Mouse (Mus musculus) c-Kit-positive CD71-negative TER-119-negative erythroid progenitor cells, embryonic 14.5 days (primary cell): ENCODE data around the gene Cyp4f14.

ENCODE experiments used
- DNase-seq: peaks from one replicate; pipeline ENCODE4 v3.0.0-alpha.2; 2013; ENCODE audit warnings: low read depth

Gene Cyp4f14

DNA sequence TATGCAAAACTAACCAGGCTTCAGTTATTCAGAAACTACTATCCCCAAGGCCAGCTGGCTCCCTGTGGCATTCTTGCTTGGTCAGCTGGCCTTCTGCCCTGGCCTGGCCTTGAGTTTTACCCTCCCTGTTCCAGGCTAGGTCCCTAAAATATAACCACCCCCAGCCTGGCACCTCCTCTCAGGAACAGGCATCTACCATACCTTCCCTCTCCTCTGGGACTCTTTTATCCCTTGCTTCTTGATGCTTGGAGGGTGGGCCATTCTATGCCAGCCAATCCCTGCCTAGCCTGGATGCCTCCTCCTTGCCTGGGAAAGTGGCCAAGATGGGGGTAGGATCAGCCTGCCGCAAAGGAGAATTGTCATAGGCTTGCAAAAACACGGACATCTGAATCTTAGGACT, at the start of gene Cyp4f14:
Cyp4f14 (minus strand) TSS at position 212 of the 400 bp plus-strand sequence.
- DNase-seq, result no peak

DNA sequence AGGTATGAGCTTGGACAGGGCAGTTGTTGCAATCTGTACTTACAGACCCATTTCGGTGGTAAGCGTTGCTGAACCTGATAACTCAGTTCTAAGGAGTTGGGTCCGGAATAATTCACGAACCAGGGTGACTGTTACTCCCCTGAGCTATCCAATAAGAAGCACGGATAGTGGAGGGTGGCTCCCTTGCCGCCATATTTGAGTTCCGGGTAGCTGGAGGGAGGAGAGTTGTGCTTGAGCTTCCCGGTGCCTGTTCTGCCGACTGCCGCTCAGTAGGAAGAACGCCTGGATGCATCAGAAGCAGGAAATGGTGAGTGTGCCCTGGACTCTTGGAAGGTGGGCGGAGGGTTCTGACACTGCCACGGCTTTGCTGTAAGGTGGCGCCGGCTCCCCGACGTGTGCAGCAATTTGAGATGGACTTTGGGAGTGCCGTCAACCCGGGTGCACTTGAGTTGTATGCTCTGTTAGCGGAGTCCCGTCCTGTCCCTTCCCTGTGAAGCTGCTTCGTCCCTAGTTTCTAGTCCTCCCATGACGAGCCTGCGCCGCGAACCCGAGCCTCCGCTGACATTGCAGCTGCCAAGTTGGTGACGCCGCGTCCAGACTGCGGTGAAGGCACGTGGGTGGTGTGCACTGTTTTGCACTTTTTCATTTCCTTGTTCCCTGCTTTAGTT, 48.6 kb upstream of the Cyp4f14 start, which contains the start of gene Zfp472:
Zfp472 (plus strand) TSS at position 192 of the 668 bp plus-strand sequence.
- peak; percentile 85 for DNase-seq

DNA sequence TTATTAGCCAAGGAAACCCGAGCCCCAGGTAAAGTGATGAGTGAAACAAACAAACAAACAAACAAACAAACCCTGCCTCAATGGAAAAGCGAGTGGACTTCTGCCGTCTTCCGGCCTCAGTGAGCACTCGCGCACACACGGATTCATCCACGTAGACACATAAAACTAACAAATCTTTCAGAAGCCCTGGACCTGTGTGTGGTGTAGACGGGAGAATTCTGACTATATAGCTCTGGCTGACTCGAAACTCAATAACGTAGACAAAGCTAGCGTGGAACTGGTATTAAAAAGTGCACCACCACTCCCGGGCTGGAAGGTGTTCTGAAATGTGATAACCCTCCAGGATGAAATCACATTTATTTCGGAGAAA, 48.1 kb upstream of the Cyp4f14 start:
- DNase-seq, result no peak

DNA sequence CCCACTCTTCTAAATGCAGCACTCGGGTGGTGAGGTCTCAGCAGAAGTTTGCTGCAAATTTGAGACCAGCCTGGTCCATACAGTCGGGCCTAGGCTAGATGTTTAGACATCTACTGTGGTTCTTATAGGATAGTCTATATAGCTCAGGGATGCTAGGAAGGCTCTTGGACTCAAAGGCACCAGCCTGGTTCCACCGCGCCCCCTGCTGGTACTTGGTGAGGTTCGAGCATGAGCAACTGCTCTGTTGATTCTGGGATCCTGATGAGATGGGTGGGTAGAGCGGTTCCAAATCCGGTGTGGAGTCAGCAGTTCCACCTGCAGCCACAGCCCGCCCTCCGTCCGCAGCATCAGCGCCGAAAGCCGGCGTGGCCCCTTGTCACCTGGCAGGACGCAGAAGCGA, 34.3 kb upstream of the Cyp4f14 start:
- DNase-seq, result peak; percentile 56

DNA sequence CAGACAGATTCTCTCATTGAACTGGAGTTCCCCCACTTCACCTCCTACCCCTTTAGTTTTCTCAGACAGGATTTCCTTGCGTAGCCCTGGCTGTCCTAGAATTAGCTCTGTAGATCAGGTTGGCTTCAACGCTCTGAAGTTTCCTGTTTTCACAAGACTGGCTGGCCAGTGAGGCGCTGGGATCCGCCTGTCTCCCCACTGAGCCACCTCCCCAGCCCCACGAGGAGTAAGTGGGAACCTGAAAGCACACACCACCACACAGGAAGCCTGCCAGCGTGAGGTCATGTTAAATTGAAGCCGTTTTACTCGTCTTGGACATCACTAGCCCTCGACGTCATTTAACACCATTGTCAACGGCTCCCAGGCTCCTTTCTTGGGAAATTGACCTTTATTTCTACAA, 33.9 kb upstream of the Cyp4f14 start:
- DNase-seq, result no peak

DNA sequence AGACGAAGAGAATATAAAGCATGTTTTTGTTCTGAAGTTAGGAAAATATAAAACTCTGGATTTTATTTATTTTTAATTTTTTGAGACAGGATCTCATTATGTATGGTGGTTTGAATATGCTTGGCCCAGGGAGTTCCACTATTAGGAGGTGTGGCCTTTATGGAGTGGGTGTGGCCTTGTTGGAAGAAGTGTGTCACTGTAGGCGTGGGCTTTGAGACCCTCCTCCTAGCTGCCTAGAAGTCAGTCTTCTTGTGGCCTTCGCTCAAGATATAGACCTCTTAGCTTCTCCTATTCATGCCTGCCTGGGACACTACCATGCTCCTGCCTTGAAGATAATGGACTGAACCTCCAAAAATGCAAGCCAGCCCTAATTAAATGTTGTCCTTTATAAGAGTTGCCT, 33.0 kb upstream of the Cyp4f14 start:
- no peak for DNase-seq

DNA sequence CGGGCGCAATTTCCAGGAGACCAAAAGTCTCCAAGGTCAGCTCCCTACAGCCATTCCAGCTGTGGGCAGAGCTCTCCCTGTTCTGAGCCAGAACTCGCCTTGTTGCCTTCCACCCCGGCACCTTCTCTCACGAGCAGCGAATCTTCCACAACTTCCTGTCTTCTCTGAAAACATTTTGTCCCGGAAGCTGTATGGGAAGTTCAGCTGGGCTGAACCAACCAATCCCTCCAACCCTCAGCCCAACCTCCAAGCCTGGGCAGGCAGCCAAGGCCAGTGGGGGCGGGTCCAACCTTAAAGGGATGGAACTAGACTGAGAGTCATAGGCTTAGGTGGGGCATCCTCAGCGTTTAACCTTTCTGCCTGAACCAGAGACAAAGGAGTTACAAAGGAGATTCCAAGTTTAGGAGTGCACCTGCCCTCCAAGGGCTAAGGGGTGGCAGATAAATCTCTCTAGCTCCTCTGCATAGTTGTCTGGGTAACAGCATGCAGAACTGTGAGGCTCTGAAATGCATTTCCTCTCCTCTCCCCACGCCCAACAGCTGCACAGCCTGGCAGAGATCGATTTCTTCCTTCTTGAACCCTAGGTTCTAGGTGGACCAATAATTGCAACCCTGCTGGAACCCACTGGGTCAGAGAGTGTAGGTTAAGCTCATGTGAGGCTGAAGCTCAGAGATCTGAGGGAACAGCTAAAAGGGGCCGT, 30.2 kb upstream of the Cyp4f14 start, which contains the start of gene Cyp4f13:
Cyp4f13 (minus strand) TSS at position 188 of the 700 bp plus-strand sequence.
- DNase-seq, result peak; percentile 82

DNA sequence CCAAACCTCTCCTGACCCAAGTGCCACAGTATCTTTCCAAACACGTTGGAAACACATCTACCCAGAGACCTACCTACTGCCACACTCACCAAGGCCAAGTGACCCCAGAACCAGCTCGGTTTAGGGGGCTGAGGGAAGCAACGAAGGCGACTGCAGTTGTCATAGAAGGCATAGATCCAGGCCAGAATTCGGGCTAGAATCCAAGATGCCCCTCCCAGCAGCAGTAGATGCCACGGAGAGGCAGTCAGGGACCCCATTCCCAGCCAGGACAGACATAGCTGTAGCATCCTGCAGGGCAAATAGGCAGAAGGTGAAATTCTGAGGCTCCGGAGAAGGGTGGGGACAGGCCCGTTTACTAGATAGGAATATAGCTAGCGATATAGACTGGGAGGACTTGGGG, 29.6 kb upstream of the Cyp4f14 start:
- no peak for DNase-seq

DNA sequence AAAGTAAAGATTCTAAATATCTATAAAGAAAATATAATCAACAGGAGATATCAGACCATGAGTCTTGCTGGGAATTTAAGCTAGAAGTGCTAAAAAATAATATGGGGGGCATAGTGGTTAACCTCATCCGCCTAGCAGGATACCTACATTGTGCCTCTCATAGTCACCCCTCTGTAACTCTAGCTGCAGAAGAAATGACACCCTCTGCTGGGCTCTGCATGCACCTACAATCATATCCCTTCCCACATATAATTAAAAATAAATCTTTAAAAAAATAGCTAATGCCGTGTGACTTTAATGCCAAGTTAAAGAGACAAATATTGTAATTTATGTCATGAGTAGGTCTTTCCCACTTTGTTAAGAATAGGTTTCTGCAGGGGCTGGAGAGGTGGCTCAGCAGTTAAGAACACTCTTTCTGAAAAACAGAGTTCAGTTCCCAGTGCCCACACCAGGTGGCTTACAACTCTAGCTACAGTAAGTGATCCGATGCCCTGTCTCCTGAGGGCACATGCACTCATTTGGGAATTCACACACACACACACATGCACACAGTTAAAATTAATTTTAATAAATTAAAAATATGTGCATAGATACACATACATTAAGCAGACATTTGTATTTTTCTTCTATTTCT, 27.4 kb upstream of the Cyp4f14 start:
- no peak for DNase-seq

DNA sequence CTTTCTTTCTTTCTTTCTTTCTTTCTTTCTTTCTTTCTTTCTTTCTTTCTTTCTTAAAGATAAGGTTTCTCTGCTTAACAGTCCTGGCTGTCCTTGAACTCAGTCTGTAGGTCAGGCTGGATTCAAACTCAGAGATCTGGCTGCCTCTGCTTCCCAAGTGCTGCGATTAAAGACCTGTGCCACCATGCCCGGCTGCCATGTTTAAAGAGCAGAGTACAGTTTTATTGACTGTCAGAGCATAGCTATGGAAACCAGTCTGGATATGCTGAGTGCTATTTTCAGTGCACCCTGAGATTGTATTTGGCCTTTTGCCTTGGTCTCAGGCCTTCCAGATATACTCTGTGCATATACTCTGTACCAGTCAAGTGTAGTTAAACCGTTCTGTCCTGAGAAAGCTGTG, 26.5 kb upstream of the Cyp4f14 start:
- DNase-seq, result no peak

DNA sequence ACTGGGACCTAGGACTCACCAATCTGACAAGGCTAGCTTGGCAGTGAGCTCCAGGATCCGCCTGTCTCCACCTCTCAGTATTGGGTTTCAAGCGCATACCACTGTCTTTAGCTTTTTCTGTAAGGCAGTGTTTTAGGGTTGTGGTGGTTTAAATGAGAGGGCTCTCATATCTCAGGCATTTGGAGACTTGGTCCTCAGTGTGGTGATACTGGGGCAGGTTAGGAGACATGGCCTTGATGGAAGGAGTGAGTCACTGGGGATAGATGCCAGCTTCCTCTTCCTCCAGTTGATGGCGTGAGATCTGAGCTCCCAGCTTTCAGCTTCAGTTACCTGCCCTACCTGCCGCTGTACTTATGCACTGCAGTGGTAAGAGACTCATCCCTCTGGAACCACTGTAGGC, 22.7 kb upstream of the Cyp4f14 start:
- DNase-seq, result no peak

DNA sequence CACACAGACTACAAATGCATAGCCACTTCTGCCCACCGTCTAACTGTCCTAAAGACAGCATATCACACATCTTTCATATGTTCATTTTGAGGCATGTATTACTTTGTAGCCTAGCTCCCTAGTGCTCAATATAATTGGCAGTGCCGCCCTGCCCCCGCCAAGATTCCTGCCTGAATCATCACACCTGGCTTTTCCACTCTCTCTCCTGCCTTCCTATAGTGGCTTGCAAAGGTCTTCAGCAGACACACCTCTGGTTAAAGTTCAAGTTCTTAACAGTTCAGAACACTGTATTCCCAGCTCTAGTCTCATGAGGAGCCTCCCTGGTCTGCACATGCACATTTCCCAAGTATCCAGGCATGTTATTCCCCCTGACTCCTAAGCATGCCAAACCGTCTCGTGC, 10.7 kb upstream of the Cyp4f14 start:
- no peak for DNase-seq

DNA sequence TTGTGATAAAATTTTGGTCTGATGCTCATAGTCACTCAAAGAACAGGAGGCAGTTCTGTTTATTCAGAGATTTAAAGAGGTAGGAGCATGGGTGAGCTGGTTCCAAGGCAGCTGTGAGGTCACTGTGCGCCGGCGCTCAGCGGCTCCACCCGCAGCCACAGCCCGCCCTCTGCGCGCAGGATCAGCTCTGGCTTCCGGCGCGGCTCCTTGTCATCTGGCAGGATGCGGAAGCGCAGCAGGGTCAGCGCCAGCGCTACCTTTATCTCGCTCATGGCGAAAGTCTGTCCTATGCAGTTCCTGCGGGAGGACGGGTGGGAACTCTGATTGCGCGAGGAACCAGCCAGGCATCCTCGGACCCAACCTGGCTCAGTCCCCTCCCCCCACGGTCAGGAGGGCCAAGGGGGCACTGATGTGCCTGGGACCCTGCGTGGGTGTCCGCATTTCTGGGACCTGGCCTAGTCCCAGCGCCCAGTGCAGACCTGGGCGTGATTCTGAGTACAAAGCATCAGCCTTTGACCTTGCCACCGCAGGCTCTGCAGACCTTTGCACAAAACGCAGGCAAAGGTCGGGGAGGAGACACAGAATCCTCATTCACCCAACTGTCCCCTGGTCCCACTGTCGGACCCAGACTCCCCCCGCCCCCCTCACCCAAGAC, 7.6 kb upstream of the Cyp4f14 start:
- peak; percentile 24 for DNase-seq

DNA sequence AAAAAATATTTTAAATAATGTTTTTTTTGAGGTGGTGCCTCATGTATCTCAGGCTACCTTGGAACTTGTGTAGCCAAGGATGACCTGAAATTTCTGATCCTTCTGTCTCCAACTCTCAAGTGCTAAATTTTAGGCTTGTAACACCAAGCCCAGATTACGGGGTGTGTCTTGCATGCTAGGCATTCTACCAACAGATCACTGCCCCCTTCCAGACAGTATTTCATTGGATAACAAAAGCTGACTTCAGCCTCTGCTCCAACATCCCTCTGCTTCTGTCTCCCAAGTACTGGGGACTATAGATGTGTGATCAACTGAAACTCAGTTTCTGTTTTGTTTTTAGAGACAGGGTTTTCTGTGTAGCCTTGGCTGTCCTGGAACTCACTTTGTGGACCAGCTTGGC, 6.5 kb upstream of the Cyp4f14 start:
- no peak for DNase-seq

DNA sequence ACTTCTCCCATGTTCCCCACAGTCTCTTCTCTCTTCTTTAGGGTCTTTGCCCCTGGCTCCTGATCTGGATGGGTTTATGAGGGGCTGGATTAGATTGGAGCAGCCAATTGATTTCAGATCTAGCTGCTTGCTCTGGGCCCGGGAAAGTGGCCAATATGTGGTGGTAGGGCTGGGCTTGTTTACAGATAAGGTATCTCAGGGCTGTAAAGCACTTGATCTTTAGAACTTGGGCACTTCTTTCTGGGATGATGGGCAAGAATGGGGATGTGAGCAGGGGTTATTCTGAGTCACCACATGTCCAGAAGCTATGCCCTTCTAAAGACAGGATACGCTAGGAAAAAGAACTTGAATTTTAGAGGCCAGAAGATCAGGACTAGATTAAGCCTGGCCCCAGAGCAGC, 2.0 kb upstream of the Cyp4f14 start:
- no peak for DNase-seq

DNA sequence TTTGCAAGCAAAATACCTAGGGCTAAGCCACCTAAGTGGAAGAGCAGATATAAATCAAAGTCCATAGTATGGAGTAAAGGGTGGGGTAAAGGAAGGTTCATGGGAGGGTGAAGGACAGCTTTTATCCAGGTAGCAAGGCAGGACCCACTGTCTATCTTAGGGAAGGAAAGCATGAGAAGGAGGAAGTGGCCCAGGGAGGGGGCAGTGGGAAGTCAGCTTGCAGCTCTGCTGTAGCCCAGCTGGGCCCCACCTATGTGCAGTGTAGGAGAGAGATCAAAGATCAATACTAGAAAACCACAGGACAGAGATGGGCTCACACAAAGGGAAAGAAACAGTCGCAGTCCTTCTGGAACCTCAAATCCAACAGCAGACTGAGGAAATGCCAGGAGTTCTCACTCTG, 1.1 kb downstream of the Cyp4f14 start:
- DNase-seq, result no peak

DNA sequence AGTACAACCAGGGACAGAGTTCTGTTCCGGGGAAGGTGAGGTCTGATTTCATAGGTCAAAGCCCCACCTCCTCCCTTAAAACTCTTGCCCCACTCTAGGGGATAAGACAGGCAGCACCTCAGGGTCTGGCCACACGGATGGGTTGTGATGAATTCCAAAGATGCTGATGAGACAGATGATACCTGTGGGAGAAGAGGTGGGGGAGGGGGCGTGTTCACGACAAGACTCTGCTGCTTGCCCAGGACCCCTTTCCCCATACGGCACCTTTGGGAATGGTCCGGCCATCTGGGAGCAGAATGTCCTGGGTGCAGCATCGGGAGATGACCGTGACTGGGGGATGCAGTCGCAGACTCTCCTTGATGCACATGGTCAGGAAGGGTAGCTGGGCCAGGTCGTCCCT, 11.0 kb downstream of the Cyp4f14 start:
- no peak for DNase-seq

DNA sequence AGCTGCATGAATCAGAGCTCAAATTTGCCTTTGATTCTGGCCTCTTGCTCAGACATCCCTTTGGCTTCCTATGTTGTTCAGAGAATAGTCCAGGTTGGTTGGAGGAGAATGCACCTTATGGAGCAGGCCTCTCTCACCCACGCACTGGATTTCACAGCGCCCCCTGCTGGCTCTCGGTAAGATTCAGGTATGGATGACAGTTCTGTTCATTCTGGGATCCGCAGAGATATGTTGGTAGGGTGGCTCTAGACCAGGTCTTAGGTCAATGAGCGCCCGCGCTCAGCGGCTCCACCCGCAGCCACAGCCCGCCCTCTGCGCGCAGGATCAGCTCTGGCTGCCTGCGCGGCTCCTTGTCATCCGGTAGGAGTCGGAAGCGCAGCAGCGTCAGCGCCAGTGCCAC, 11.9 kb downstream of the Cyp4f14 start:
- peak; percentile 36 for DNase-seq

DNA sequence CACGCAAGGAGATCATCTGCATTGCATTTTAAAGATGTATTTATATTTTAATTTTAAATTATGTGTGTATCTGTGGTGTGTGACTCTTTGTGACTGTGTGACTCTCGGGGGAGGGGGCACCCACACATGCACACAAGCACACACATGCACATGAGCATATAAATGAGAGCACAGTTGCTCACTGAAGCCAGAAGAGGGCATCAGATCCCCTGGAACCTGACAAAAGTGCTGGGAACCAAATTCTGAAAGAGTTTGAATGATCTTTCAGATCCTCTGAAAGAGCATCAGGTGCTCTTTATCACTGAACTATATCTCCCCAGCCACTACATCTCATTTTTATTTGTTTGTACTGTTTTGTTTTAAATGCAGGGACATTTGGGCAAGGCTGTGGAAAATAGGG, 12.7 kb downstream of the Cyp4f14 start:
- no peak for DNase-seq

DNA sequence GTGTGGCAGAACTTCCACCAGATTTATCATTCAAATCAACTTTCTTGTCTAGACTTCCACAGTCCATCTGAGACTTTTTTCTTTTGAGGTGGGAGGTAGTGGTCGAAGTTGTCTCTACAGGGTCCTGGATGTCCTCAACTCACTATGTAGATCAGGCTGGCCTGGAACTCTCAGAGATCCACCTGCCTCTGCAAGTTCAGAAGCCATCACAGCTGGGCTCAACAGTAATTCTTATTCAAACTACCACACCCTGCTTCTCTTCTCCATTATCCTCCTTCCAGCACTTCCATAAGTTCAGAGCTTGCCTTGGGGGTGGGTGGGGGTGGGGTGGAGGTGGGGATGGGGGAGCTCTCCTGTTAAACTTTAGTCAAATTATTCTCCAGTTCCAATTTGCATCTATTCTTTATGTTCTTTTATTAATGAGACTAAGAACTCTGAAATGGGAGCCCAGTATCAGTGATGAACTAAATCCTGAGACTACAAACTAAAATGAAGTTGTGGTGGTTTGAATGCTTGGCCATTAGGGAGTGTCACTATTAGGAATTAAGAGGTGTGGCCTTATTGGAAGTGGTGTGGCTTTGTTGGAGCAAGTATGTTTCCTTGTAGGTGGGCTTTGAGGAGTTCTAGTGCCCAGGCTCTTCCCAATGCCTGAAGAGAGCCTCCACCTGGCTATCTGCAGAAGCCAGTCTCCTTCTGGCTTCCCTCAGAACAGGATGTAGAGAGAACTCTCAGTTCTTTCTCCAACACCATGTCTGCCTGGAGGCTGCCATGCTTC, 15.2 kb downstream of the Cyp4f14 start:
- no peak for DNase-seq

DNA sequence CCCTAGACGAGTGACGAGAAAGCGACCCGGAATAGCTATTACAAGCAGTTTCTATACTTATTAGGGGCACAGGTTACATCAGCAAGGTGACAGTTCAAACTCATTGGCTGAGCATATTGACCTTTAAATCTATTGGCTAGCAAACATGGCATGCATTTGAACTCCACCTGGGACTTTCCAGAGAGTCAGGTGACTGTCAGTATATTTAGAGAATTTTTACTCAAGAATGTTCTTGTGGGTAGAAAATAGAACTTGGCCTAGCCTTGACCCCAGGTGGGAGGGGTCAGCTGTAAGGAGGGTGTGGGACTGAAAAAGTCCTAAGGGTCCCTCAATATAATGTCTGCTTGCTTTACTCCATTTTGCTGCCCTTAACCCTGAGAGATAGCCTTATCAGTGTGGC, 21.7 kb downstream of the Cyp4f14 start:
- DNase-seq, result no peak

DNA sequence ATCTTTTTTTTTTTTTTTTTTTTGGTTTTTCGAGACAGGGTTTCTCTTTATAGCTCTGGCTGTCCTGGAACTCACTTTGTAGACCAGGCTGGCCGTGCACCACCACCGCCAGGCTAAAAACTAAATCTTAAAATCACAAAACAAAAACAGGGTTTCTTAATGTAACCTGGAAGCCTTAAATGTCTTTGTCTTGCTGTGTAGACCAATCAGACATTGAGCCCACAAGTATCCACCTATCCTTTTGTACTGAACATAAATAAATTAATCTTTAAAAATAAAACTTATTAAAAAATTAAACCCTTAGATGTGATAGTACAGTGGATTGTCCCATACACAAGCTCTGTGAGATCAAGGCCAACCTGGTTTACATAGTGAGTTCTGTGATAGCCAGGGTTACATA, 23.2 kb downstream of the Cyp4f14 start:
- DNase-seq, result no peak
